Mouse (Mus musculus) hindbrain, embryonic 12.5 days (tissue): ENCODE data around the gene Npy1r. TPM values are rescaled to one million over a fixed set of nuclear protein-coding genes. Genes with fewer than 3 reads are reported as not detected.

ENCODE experiments used
- ATAC-seq: fragments of 200-750 bp; cut with Nextera tagmentation; 2 replicates; pipeline ENCODE4 v1.8.0; 2017; ENCODE audit warnings: moderate TSS enrichment; ENCODE audit not compliant: low FRiP score
- H3K27ac ChIP-seq: fragments of 300-500 bp; sonication (generic); 2 replicates; pipeline ENCODE4 v1.5.1; 2016; ENCODE audit warnings: mild to moderate bottlenecking
- H3K27me3 ChIP-seq: fragments of 300-500 bp; sonication (generic); 2 replicates; pipeline ENCODE4 v1.6.1; 2016; ENCODE audit warnings: mild to moderate bottlenecking
- H3K36me3 ChIP-seq: fragments of 300-500 bp; sonication (generic); 2 replicates; pipeline ENCODE4 v1.6.1; 2016; ENCODE audit warnings: mild to moderate bottlenecking
- H3K4me1 ChIP-seq: fragments of 300-500 bp; sonication (generic); 2 replicates; pipeline ENCODE4 v1.6.1; 2016
- H3K4me2 ChIP-seq: fragments of 300-500 bp; sonication (generic); replicated peaks from 2 replicates; pipeline ENCODE4 v1.6.1; 2016; ENCODE audit warnings: mild to moderate bottlenecking
- H3K4me3 ChIP-seq: fragments of 300-500 bp; sonication (generic); 2 replicates; pipeline ENCODE4 v1.5.1; 2016; ENCODE audit warnings: mild to moderate bottlenecking
- H3K9ac ChIP-seq: fragments of 300-500 bp; sonication (generic); 2 replicates; pipeline ENCODE4 v1.6.1; 2016; ENCODE audit warnings: mild to moderate bottlenecking, moderate library complexity
- H3K9me3 ChIP-seq: fragments of 300-500 bp; sonication (generic); replicated peaks from 2 replicates; pipeline ENCODE4 v1.6.1; 2016; ENCODE audit warnings: mild to moderate bottlenecking
- WGBS: fragments of 180-500 bp; shearing (Covaris S2); methylation state at CpG from one replicate; pipeline ENCODE4 v1.1.7; 2016; 5-methylcytosine and 5-hydroxymethylcytosine counted together
- polyA plus RNA-seq: library from polyadenylated mRNA; unstranded; fragments of >200 nt; fragmentation: Nextera tagmentation; extraction: Ambion mirVana; gene quantifications from 2 replicates; pipeline ENCODE4 v1.2.1, GENCODE M21; 2016

The Npy1r gene
- polyA plus RNA-seq, result 2.4 and 3.3 TPM in 2 replicates

GRCm38 (mm10) chr8:66696970-66697843, at the start of gene Npy1r:
TSS of gene Npy1r (plus strand) at chr8:66697192.
- Histone ChIP-seq H3K9me3 (no peaks in the 10 kb centered on the region), H3K4me1 (peaks cover 11% of the 10 kb centered on the region), H3K36me3 (no peaks in the 10 kb centered on the region), H3K27ac (no peak within 1 kb of the TSS), H3K4me3 (peak within 1 kb of the TSS; percentile 44), H3K4me2 (peak within 1 kb of the TSS; percentile 70), H3K9ac (peak within 1 kb of the TSS; percentile 46; the same call in 1 of the 2 replicates), H3K27me3 (peaks cover 27% of the 10 kb centered on the region)
- peak; percentile 73 for ATAC-seq
- WGBS, result under 1% methylated on average over 30 of the region's 30 CpGs

DNA sequence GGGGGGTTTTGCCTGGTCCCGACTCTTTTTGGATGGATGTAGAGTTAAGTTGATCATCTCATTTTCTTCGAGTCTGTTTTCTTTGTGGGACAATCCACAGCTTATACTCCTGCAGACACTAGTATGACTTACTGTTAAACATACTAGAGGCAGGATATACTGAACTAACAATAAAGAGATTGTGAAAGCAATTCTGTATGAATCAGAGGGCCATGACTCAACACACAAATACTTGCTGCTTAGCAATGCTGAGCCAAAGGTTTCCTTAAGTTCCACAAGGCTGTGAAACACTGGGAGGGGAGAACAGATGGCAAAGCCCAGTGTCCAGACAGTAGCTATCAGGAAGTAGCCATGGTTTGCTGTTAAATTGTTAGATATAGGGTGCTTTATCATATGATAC, 15.7 kb upstream of the Npy1r start:
- WGBS, result 89% methylated on average over 2 of the region's 2 CpGs
- H3K36me3 ChIP-seq, result no peaks in the 10 kb centered on the region
- ATAC-seq, result no peak
- H3K4me1 ChIP-seq, result no peaks in the 10 kb centered on the region
- H3K9me3 ChIP-seq, result no peaks in the 10 kb centered on the region
- peaks cover under 1% of the 10 kb centered on the region; the same call in 1 of the 2 replicates for H3K27me3 ChIP-seq
- no peak overlapping the region for H3K9ac ChIP-seq
- H3K27ac ChIP-seq, result no peak overlapping the region
- no peak overlapping the region for H3K4me3 ChIP-seq
- H3K4me2 ChIP-seq, result no peak overlapping the region

DNA sequence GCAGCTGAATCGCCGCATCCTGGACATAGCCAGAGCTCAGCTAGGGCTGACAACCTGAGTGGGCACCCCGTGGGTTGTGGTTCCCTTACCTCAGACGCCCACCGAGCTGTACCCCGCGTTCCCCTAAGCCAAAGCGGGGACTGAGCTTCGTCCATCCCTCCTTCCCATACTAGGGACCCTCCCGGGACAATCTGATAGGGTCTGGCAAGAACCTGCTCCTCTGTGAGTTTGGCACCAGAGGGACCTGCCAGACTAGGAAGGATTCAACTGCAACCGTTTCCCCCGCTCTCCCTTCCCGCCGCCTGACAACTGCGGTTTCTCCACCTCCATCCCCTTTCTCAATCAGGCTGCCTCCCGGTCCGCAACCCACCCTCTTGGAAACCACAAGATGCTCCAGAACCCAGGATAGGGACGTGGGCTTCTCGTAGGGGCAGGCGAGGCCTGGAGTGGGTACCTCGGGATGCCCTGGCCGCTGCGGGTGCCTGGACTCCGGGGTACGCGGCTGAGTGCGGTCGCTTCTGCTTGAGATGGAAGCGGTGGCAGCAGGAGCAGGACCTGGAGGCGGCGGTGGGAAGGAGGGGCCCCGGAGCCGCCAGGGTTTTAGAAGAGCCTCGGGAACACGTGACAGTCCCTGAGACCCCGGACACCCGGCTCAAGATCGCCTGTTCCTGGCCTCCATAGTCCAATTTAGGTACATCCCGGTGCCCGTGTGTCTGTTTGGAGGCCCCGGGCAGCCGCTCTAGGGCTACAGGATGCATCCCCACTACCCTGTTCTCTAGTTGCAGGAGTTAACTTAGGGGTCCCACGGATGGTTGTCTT, 9.3 kb upstream of the Npy1r start, which contains the start of gene Npy5r:
Gene Npy5r, minus strand, starts transcription at position 618 of the 819 bp plus-strand sequence.
- 2% methylated on average over 41 of the region's 43 CpGs for WGBS

DNA sequence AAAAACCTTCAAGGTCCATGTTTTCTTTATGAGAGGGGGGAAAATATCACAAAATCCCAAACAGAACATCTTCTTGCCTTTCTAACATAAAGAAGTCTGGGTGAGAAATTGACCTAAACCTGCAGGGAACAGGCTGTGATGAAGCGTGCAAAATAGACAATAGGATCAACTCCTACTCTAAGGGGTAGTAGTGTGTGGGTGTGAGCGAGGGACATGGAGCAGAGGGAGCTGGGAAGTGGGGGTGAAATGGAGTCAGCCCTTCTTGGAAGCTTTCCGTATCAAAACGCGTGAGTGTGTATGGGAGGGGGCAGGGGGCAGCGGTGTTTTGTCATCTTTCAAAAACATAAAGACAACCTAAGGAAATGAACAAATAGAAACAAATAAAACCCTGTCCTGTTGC, 8.6 kb upstream of the Npy1r start:
- no peaks in the 10 kb centered on the region for H3K4me1 ChIP-seq
- no peak for ATAC-seq

More for the DNA sequence above, 9.3 kb upstream of the Npy1r start, which contains the start of gene Npy5r:
- Histone ChIP-seq H3K9me3 (no peaks in the 10 kb centered on the region), H3K9ac (peak within 1 kb of the TSS; percentile 69), H3K4me2 (peak within 1 kb of the TSS; percentile 90), H3K36me3 (no peaks in the 10 kb centered on the region), H3K27ac (no peak within 1 kb of the TSS), H3K27me3 (peaks cover 31% of the 10 kb centered on the region), H3K4me3 (peak within 1 kb of the TSS; percentile 48), H3K4me1 (no peaks in the 10 kb centered on the region)
- ATAC-seq, result peak; percentile 87

DNA sequence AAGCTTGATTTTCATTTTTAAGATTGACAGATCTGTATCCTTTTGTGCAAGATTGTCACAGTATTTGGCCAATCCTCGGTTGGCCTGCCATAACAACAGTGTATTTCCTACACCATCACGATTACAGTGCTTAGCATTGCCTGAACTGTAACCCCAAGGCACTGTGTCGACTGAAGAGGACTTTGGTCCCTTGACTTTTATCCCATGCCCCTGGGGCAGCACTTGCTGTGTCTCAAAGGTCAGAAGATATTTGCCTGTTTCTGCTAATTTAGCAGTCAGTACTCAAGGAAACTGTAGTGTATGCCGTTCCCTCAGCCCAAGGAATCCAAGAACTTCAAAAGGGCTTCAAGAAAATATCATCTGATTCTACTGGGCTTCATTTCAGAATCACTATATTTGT, 8.2 kb upstream of the Npy1r start:
- Histone ChIP-seq H3K4me2 (peak overlapping the region; percentile 90), H3K36me3 (no peaks in the 10 kb centered on the region)

More for the DNA sequence above, 8.6 kb upstream of the Npy1r start:
- 22% methylated on average over 6 of the region's 6 CpGs for WGBS
- no peaks in the 10 kb centered on the region for H3K36me3 ChIP-seq
- H3K9me3 ChIP-seq, result no peaks in the 10 kb centered on the region
- H3K27me3 ChIP-seq, result peaks cover 31% of the 10 kb centered on the region
- no peak overlapping the region for H3K9ac ChIP-seq
- peak overlapping the region; percentile 48; the same call in 1 of the 2 replicates for H3K4me3 ChIP-seq
- H3K4me2 ChIP-seq, result peak overlapping the region; percentile 90
- no peak overlapping the region for H3K27ac ChIP-seq

GRCm38 (mm10) chr8:66690402-66690801, 6.6 kb upstream of the Npy1r start:
- Histone ChIP-seq H3K4me1 (no peaks in the 10 kb centered on the region), H3K36me3 (no peaks in the 10 kb centered on the region), H3K9ac (no peak overlapping the region), H3K27me3 (peaks cover 31% of the 10 kb centered on the region), H3K27ac (no peak overlapping the region), H3K9me3 (no peaks in the 10 kb centered on the region), H3K4me3 (no peak overlapping the region), H3K4me2 (no peak overlapping the region)
- ATAC-seq, result no peak
- 82% methylated on average over 5 of the region's 5 CpGs for WGBS

More for the DNA sequence above, 8.2 kb upstream of the Npy1r start:
- H3K27ac ChIP-seq, result no peak overlapping the region
- no peak overlapping the region for H3K4me3 ChIP-seq
- no peak overlapping the region for H3K9ac ChIP-seq
- ATAC-seq, result no peak
- no peaks in the 10 kb centered on the region for H3K9me3 ChIP-seq
- WGBS, result 56% methylated on average over 4 of the region's 4 CpGs
- no peaks in the 10 kb centered on the region for H3K4me1 ChIP-seq
- H3K27me3 ChIP-seq, result peaks cover 31% of the 10 kb centered on the region

GRCm38 (mm10) chr8:66698011-66698410, 1.0 kb downstream of the Npy1r start:
- Histone ChIP-seq H3K4me3 (peak overlapping the region; percentile 44), H3K27me3 (peaks cover 27% of the 10 kb centered on the region), H3K36me3 (no peaks in the 10 kb centered on the region), H3K9ac (no peak overlapping the region), H3K9me3 (no peaks in the 10 kb centered on the region), H3K27ac (no peak overlapping the region), H3K4me1 (peaks cover 11% of the 10 kb centered on the region), H3K4me2 (peak overlapping the region; percentile 70)
- ATAC-seq, result 0 out of 2 replicates have a peak, but pooled peaks have one; percentile 11
- WGBS, result 6% methylated on average over 7 of the region's 7 CpGs

GRCm38 (mm10) chr8:66698782-66699181, 1.8 kb downstream of the Npy1r start:
- H3K4me3 ChIP-seq, result no peak overlapping the region
- H3K4me1 ChIP-seq, result peaks cover 11% of the 10 kb centered on the region
- H3K27me3 ChIP-seq, result peaks cover 27% of the 10 kb centered on the region
- no peak overlapping the region for H3K4me2 ChIP-seq
- no peak overlapping the region for H3K9ac ChIP-seq
- 80% methylated on average over 7 of the region's 7 CpGs for WGBS
- H3K36me3 ChIP-seq, result no peaks in the 10 kb centered on the region
- H3K27ac ChIP-seq, result no peak overlapping the region
- no peak for ATAC-seq
- H3K9me3 ChIP-seq, result no peaks in the 10 kb centered on the region

DNA sequence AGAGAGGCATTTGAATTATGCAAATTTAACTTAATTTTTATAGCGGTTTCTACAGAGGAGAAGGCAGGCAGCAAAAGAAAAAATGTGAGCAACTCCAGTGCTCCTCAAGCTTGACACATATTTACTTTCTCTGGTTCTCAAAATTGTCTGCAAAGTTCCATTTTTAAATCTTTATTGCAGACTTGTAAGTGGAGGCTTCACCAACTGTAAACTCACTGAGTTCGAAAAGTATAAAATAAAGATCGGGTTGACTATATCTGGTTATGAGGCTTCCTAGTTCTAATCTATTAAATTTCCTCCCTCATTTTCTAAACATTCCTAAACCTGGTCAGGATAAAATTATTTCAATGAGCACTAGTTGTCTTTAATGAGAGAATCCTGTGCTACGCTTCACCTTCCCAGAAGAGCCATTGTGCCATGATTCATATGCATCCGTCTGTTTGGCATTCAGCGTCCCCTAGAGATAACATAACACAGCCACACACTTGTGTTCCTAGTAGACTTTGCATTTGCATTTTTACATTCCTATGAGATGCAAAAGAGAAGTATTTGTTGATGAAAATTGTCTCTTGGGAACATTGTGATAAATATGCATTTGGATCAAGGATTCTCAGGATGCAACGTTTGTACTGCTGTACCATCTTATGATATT, 17.5 kb downstream of the Npy1r start:
- H3K36me3 ChIP-seq, result no peaks in the 10 kb centered on the region
- H3K27ac ChIP-seq, result no peak overlapping the region
- H3K9ac ChIP-seq, result no peak overlapping the region
- no peak for ATAC-seq
- WGBS, result 87% methylated on average over 7 of the region's 7 CpGs
- no peak overlapping the region for H3K4me3 ChIP-seq
- H3K9me3 ChIP-seq, result 0 out of 2 replicates have a peak, but pooled peaks cover 2% of the 10 kb centered on the region
- no peaks in the 10 kb centered on the region for H3K27me3 ChIP-seq
- no peak overlapping the region for H3K4me2 ChIP-seq
- H3K4me1 ChIP-seq, result no peaks in the 10 kb centered on the region

- Histone ChIP-seq H3K27ac (no peak overlapping the region), H3K4me3 (no peak overlapping the region), H3K9me3 (no peaks in the 10 kb centered on the region), H3K4me1 (no peaks in the 10 kb centered on the region), H3K36me3 (no peaks in the 10 kb centered on the region), H3K27me3 (no peaks in the 10 kb centered on the region), H3K9ac (no peak overlapping the region), H3K4me2 (no peak overlapping the region)
- no peak for ATAC-seq
- WGBS, result 92% methylated on average over 2 of the region's 2 CpGs
Observed at GRCm38 (mm10) chr8:66722835-66723234, 25.8 kb downstream of the Npy1r start.

- no peak overlapping the region for H3K9ac ChIP-seq
- no peaks in the 10 kb centered on the region for H3K4me1 ChIP-seq
- 27% methylated on average over 7 of the region's 7 CpGs for WGBS
- H3K4me2 ChIP-seq, result no peak overlapping the region
- H3K27ac ChIP-seq, result no peak overlapping the region
- no peaks in the 10 kb centered on the region for H3K36me3 ChIP-seq
- H3K4me3 ChIP-seq, result no peak overlapping the region
- ATAC-seq, result no peak
- no peaks in the 10 kb centered on the region for H3K9me3 ChIP-seq
- H3K27me3 ChIP-seq, result no peaks in the 10 kb centered on the region
Observed at GRCm38 (mm10) chr8:66729446-66729845, 32.5 kb downstream of the Npy1r start.

GRCm38 (mm10) chr8:66731957-66732356, 35.0 kb downstream of the Npy1r start:
- no peak for ATAC-seq
- 36% methylated on average over 5 of the region's 5 CpGs for WGBS
- H3K4me3 ChIP-seq, result no peak overlapping the region
- no peaks in the 10 kb centered on the region for H3K9me3 ChIP-seq
- H3K9ac ChIP-seq, result no peak overlapping the region
- no peak overlapping the region for H3K27ac ChIP-seq
- no peak overlapping the region for H3K4me2 ChIP-seq
- H3K4me1 ChIP-seq, result no peaks in the 10 kb centered on the region
- no peaks in the 10 kb centered on the region for H3K27me3 ChIP-seq
- no peaks in the 10 kb centered on the region for H3K36me3 ChIP-seq
